Mouse (Mus musculus) adrenal gland, postnatal 14 days (tissue): ENCODE results near the gene Slco1a6. TPM values are rescaled to one million over a fixed set of nuclear protein-coding genes. Genes with fewer than 3 reads are reported as not detected.
"Not testable (repeated sequence)": the region's sequence is repeated elsewhere in the genome, so short reads cannot be mapped to it uniquely, and the experiment has no call there.

Experiments used
- DNase-seq: peaks from one replicate; pipeline ENCODE4 v3.0.0; 2021; ENCODE audit warnings: mixed read lengths
- long read RNA-seq, 2 experiments: library from polyadenylated mRNA; stranded (forward); transcript quantifications; one replicate each; pipeline ENCODE4 v2.0.0; 2021
- total RNA-seq: library from RNA; stranded (reverse); gene quantifications from 2 replicates; pipeline ENCODE4 v1.2.3, GENCODE M21; 2021

Gene Slco1a6
- total RNA-seq, result not detected in 2 replicates
- long read RNA-seq, experiment 1, partial matches to known transcripts, result 0 of 1 reads
- long read RNA-seq, experiment 1, other reads (novel, unspliced or antisense), result 1 of 1 reads
- long read RNA-seq, experiment 2, result 0 reads

DNA sequence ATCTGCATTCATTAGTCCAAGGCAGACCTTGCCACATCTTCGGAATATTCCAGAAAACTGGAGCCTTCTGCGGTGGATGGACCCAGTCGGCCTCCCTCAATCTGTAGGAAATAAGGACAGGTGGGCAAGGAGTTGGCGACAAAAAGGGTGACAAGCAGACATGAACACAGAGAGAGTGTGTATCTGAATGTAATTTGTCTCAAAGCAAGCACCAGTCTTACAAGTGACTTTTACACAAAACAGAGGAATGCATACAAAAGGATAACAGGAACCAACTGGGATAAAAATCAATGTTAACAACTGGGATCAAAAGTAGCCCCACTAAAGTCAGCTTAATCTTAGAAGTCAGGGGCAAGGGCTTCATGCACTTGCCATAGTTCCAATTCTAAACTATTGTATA lies at the start of gene Slco1a6:
Slco1a6 (minus strand) TSS at position 101 of the 400 bp plus-strand sequence.
- no peak for DNase-seq

DNA sequence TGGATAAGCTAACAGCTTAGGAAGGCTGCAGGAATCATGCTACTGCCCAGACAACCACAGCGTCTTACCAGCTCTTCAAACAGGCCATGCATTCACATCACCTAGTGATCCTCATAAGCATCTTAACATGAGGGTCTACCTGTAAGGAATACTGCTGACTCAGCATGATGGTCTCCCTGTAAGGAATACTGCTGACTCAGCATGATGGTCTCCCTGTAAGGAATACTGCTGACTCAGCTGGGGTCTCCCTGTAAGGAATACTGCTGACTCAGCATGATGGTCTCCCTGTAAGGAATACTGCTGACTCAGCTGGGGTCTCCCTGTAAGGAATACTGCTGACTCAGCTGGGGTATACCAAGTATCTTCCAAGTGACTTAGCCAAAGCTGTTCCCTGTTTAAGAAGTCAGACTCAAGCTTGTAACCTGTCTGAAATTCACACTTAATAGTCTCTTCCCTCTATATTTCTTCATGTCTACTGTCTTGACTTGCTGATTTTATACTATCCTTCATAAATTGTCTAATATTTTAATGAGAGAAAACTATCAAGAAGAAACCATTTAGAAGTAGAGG lies 42.5 kb upstream of the Slco1a6 start:
- DNase-seq, result not testable (repeated sequence)

DNA sequence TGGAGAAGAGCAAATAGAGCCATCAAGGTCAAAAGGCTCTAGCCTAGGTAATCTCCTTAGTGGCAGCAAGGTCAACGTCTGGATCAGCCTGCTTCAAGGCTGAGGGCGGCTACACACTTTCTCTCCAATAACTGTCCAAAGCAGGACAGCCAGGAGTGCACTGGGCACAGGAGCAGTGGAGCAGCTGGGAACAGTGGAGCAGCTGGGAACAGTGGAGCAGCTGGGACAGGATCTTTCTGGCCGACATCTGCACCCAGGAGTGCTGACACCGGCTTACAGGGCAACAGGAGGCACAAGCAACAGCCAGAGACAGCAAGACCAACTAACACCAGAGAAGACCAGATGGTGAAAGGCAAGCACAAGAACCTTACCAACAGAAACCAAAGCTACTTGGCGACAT lies 36.7 kb upstream of the Slco1a6 start:
- peak; percentile 3 for DNase-seq

DNA sequence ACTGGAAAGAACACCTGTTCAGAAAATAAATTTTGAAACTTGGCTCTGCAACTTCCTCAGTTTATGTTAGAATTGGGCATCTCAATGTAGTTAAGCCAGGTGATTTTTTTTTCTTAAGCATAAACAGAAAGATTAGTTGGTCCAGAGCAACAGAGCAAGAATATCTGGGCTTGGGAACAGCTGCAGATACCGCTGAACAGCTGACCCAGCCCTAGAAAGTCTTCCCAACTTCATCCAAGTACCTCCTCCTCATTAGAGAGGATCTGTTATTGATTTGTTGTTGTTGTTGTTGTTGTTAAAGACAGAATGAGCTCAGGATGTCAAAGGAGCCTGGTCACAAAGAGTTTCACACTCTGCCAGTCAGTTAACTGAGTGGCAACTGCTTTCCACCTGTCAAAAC lies 31.1 kb upstream of the Slco1a6 start:
- DNase-seq, result no peak

DNA sequence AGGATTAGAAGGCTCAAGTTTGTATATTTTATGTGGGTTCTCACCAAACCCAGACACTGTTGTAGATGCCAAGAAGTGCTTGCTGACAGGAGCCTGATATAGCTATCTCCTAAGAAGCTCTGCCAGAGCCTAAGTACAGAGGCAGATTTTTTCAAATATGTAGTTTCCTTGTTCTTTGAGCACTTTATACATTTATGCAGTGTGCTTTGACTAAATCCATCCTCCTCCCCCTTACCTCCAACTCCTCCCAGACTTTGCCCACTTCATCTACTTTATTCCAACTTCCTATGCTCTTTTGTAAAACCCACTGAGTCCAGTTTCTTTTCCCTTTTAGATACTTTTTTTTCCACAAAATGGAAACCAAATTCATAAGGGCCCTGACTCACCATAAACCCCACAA lies 11.8 kb upstream of the Slco1a6 start:
- no peak for DNase-seq

DNA sequence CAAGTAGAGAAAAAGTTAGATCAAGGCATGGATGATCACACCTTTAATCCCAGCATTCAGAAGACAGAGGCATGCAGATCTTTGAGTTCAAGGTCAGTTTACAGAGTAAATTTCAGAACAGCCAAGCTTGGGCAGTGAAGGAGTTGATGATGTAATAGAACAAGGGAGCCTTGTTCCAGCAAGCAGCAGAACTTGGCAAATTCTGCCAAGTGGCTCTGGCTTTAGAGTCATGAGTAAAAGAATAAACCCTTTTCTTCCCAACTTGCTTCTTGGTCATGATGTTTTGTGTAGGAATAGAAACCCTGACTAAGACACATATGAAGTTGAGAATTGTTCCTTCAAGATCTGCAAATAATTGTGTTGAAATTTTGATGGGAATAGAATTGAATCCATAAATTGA lies 3.5 kb upstream of the Slco1a6 start:
- DNase-seq, result no peak

DNA sequence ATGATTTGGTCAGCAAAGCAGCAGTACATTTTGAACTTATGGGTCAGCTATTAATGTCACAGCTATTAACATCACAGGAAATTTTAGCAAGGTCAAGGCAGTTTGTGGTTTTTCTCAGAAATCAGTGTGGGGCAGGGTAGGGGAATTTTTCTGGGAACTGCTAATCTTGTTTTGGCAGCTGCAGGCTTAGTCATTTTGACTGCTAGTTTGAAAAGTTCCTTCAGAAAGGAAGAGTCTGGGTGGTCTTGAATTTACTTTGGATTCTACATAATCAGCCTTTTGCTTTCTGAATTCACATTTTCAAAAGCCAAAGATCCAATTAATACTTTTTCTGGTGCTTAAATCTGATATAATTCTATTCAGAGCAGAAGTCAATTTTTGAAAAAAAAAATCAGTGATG lies 1.4 kb upstream of the Slco1a6 start:
- DNase-seq, result no peak

DNA sequence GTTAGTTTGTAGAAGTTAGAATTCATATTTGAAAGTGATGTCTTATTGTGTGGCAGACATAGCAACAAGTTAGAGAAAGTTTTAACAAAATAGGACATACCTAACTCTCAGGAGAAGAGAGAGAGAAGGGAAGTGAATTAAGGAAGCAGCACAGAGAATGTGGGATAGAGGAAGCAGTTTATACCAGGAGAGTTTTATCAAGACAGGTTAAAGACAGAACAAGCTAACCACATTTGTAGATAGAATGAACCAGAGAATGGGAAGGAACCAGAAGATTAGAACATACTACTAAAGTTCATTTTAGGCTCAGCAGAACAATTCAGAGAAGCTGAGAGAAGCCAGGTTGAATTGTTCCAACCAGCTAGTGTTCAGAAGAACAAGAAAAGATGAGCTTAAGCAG lies 7.8 kb downstream of the Slco1a6 start:
- DNase-seq, result no peak

DNA sequence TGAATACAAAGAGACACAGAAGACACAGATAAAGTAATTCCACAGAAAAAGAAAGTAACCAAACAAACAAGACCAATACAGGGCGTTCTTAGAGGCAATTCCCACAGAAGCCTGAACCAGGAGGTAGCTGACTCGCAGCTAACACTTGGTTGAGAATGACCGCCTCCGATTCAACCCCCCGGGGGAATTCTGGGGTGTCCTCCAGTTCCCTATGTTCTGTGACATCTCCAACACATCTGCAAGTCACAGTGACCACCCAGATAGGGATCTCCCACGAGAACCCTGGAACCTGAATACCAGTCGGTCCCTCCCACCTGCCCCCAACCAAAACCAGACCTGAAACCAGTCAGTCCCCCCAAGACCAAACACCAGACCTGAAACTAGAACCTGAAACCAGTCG lies 14.1 kb downstream of the Slco1a6 start:
- DNase-seq, result no peak

DNA sequence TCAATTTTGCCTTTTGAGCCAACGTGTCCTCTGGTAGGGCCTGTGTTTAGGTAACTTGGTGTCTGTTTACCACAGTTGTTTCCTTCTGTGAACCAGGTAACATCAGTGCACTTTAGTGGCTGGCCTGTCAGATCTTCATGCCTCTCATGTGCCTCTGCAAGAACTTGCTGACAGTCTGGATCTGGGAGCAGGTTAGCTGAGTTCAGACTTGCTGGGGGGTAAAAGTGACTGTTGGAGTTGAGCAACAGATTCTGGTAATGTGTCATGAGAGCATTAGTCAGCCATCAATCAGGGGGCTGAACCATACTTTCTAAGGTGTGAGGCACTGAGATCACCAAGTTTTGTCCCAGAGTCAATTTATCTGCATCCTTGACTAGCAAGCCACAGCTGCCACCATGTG lies 16.4 kb downstream of the Slco1a6 start:
- no peak for DNase-seq

DNA sequence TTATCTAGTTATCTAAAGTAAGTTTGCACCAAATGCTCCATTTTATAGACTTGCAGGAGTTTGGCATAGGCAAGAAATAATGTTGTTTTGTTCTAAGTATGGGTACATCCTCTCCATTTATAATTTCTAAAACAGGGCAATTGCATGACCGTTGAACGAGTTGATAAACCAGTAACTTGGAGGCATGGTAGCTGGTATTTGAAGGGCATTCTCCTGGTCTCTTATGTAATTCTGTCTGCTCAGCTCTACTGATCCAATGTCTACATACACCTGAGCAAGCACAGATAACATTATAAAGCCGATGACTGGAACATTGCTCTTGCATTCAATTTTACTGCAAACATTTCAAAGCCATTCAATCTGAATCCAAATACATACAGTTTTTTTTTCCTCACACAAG lies 20.9 kb downstream of the Slco1a6 start:
- DNase-seq, result no peak

DNA sequence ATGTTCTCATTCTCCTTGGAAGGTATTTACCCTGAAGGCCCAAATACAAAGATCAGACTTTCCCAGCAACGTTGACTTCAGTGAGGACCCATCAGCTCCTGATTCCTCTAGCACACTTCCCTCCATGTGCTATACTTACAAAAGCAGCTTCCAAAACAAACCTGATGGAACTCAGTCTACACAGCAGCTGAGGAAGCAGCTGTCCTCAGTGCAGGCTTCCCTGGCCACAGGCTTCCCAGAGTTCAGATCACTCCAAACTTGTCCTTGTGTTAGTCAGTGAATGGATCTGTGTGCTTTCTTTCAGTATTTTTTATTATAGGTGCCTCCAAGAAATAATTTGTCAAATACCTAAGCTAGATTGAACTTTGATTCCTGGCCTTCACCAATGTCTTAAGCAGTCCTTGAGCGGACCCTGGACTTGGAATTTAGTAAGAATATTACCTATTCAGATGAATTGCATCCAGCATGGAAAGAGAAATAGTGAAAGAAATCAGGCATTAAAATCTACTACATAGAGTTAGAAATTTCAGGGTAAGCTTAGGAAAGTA lies 22.4 kb downstream of the Slco1a6 start:
- no peak for DNase-seq

DNA sequence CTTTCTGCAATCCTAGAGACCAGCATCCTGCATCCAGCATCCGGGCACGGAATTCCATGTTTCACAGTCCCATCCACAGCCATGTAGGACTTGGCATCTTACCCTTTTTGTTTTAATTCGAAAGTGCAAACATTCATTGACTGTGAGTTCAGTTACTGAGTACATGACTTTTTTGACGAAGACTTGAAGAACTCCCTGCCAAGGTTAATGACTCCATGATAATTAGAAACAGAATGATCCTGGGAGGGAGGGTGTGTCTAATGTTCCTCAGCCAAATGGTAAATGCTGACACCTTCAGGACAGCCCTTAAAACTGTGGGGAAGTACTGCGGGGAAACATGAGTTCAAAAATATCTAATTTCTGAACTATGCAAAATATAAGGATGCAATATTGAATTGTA lies 44.9 kb downstream of the Slco1a6 start:
- no peak for DNase-seq

DNA sequence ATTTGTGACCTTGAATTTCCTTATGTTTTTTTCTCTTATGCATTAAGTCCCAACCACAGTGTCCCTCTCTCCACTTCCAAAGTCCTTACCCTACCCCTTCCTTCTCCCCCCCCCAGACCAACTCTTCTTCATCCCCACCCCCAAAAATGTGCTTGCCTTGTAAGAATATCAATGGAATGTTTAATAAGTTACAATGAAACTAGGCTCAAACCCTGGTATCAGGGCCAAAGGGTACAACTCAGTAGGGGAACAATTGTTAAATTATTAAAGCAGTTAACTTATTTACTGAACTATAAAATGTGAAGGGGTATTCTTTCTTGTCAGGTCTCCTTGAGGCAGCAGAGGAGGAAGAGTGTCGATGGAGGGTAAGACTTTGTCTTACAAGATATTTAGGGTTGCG lies 47.1 kb downstream of the Slco1a6 start:
- DNase-seq, result no peak

DNA sequence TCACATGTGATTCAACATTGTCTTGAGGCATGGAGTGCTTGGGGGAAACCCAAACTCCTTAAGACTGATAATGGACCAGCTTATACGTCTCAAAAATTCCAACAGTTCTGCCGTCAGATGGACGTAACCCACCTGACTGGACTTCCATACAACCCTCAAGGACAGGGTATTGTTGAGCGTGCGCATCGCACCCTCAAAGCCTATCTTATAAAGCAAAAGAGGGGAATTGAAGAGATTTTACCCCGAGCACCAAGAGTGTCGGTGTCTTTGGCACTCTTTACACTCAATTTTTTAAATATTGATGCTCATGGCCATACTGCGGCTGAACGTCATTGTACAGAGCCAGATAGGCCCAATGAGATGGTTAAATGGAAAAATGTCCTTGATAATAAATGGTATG lies 54.2 kb downstream of the Slco1a6 start:
- DNase-seq, result not testable (repeated sequence)

DNA sequence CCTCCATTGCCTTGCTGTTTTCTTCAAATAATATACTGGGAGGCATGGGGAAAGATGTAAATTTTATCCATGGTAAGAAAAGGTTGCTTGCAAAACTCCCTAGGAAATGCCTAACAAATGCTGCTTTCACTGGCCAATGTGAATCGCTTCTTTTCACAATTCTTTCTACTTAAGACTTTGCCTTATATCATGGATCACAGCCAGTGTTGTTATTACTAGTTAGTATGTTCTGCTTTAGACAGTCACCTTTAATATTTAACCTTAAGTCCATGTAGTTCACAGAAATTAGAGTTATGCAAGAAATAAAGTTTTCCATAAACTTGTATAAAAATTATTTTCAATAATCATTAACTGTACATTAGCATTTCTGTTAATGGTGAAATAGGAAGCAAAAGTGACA lies 60.0 kb downstream of the Slco1a6 start:
- no peak for DNase-seq

DNA sequence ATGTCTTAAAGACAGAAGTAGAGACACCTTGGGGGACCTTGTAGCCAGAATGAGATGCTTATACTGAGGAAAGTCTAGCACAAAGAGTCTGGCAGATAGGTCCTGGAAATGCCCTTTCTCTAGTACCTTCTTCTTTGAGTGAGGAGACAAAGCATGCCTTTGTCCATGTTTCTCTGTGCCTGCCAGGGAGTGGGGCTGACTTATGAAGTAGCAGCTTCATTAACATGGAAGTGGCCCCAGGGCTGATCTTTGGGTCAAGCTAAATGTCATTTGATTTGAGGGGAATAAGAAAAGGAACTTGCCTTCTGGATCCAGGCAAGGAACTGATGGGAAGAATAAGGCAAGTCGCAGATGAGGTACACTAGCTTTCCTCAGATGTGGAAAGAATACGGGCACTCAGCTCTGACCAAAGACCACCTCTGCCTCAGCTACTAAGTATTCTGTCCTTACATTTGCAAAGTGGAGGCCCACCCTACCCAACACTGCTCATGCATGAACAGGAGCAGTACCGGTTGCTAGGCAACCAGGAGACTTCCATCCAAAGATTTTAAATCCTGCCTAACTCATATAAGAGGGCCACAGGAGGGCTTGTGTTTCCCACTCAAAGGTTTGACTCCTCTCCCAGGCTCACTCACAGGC lies 96.5 kb downstream of the Slco1a6 start:
- no peak for DNase-seq

DNA sequence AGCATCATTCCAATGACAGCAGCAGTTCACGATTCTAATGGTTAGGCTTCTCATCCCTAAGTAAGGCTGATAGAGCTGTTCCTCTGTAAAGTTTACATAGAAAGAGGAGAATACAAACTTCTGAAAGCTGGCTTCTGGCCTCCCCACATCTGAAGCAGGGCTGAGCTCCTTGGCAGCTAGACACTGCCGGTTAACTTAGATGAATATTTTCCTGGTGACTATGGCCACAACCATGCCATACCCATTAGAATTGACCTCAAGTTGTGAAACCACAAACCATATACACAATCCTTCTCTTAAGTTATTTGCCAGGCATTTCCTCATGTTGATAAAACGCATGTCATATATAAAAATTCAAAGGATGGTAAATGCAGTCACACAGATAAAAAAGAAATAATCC lies 117.2 kb downstream of the Slco1a6 start:
- no peak for DNase-seq

DNA sequence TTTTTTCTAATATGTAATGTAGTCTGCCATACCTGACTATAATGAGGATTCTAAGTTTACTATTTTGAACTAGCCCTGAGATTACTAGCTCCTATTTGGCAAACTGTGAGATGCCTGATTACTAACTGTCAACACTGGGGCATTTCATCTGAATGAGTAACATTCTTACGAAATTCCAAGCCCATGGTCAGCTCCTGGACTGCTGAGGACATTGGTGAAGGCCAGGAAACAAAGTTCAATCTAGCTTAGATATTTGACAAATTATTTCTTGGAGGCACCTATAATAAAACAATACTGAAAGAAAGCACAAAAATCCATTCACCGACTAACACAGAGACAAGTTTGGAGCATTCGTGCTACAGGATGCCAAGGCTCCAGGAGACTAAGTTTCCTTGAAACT lies 150.0 kb downstream of the Slco1a6 start:
- DNase-seq, result not testable (repeated sequence)

DNA sequence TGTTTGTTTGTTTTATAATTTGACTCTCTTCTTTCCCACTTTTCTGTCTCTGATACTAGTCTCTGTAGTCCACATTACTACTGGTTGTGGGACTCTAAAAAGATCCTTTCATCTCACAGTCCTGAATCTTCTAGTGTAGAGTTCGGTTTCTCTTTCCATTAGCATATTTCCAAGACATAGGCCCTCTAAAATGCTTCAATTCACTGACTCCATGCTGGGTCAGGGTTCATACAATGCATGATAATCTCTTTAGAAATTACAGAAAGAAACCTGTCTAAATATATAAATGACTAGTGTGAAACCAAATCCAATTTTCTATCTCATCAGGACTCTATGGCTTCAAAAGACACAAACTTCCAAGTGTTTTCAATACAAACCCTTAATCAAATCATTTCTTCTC lies 160.6 kb downstream of the Slco1a6 start:
- DNase-seq, result no peak

DNA sequence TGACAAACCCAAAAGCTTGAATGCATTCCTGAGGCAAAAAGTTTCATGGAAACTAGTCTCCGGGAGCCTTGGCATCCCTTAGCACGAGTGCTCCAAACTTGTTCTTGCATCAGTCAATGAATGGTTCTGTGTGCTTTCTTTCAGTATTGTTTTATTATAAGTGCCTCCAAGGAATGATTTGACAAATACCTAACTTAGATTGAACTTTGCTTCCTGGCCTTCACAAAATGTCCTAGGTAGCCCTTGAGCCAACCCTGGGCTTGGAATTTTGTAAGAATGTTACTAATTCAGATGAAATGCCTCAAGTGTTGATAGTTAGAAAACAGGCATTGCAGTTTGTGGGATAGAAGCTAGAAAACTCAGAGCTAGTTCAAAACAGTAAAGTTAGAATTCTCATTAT lies 162.6 kb downstream of the Slco1a6 start:
- DNase-seq, result no peak

DNA sequence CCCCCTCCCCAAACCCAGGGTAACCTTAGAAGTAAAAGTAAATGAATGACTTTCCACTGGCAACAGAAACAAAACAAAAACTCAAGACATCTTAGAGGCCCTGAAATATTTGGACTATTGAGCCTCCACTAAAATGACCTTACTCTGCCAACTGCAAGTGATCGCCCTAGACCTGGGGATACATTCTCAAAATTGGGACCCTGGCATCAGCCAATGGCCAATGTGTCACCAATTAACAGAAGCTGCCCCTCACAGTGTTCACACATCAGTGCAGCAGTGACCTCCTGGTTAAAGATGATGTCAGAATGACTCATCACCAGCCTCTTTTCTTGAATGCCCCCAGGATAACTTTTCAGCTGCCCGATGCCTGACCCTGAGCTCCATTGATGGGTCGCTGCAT lies 166.4 kb downstream of the Slco1a6 start:
- no peak for DNase-seq

DNA sequence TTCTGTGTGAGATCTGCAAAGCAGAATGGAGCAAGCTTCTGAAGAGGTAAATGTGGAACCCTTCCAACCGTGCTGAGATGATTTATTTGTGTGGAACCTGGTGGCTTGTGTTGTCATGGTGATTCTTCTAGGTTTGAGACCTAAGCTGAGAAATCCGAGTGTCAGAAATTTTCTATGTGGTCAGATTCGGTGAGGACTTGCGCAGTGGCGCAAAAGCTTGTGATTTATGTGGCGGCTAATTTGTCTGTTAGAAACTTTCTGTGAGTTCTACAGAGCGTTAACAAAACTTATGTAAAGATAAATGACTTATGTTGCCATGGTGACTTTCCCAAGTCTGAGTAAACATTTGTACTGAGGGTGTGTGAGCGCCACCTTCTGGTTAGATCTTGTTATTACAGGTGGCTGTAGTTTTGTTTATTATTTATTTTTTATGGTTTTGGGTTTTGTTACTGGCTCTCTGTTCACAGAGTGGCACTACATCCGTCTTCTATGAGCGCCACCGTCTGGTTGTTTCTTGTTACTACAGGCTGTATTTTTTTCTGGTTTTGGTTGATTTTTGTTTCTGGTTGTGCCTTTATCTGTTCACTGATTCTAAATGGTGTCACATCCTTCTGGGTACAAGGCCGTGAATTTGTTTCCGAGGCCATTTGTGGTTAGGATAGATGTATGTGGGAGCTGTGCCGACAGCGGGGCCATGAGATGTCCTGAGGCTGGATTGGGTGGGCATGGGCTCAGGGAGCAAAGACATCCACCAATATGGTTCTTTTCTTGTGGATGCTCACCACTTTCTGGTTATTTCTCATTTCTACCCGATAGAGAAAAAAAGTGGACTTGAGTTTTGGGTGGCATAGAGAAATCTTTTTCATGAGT lies 167.8 kb downstream of the Slco1a6 start:
- peak; percentile 47 for DNase-seq
